Mouse (Mus musculus) adrenal gland, postnatal 10 days (tissue): ENCODE data around the gene Zfp423. TPM values are rescaled to one million over a fixed set of nuclear protein-coding genes. Genes with fewer than 3 reads are reported as not detected.
A peak's percentile ranks its signal among the peaks of the same experiment; 100 is the strongest.

Experiments
- DNase-seq: peaks from one replicate; pipeline ENCODE4 v3.0.0; 2021; ENCODE audit warnings: mixed read lengths
- long read RNA-seq, 2 experiments: library from polyadenylated mRNA; stranded (forward); transcript quantifications; one replicate each; pipeline ENCODE4 v2.0.0; 2021
- total RNA-seq, 2 experiments: library from RNA; stranded (reverse); gene quantifications; 2 replicates each; pipeline ENCODE4 v1.2.3; 2021

The Zfp423 gene
- 10 to 100 TPM; 19.6 to 35.2 TPM for total RNA-seq
- long read RNA-seq, experiment 1, partial matches to known transcripts: 8 of 17 reads
- long read RNA-seq, experiment 1, other reads (novel, unspliced or antisense): 9 of 17 reads
- long read RNA-seq, experiment 2, full-length matches to known transcripts: 1 of 13 reads
- long read RNA-seq, experiment 2, partial matches to known transcripts: 9 of 13 reads
- long read RNA-seq, experiment 2, other reads (novel, unspliced or antisense): 3 of 13 reads

DNA sequence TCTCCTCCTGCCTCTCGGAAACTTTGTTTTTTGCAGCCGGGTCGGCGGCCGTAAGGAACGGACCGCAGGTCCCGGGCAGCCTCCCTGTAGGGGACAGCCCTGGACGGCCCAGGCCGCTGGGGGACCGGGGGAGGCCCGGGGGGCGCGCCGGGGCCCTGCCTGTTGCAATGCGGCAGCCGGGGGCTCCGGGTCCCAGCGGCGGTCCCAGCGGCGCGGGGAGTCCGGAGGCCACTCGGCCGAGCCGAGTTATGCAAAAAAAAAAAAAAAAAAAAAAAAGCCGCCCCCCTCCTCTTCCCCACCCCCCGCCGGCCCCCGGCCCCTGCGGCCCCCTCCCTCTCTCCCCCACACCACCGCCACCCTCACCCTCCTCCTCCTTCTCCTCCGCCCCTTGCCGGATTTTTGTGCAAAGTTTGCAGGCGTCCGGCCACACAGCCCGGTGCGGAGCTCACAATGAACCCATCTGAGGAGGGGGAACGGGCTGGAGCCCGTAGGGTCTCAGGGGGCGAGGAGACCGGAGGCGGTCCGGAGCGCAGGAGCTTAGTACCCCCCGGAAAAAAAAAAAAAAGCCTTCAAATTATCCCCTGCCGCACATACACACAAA lies at the start of gene Zfp423:
Gene Zfp423 (minus strand): TSS at position 276 of the 601 bp plus-strand sequence.
- peak; percentile 59 for DNase-seq

- DNase-seq: no peak
These were observed 47.4 kb upstream of the Zfp423 start for GRCm38 (mm10) chr8:88006811-88007210.

GRCm38 (mm10) chr8:87984778-87985177 lies 25.4 kb upstream of the Zfp423 start:
- DNase-seq: no peak

GRCm38 (mm10) chr8:87984032-87984431 lies 24.6 kb upstream of the Zfp423 start:
- no peak for DNase-seq

- no peak for DNase-seq
These were observed 23.5 kb upstream of the Zfp423 start for GRCm38 (mm10) chr8:87982936-87983335.

GRCm38 (mm10) chr8:87975466-87975809 lies 16.0 kb upstream of the Zfp423 start:
- DNase-seq: no peak

GRCm38 (mm10) chr8:87974759-87975465 lies 15.5 kb upstream of the Zfp423 start:
- DNase-seq: peak; percentile 74

GRCm38 (mm10) chr8:87974122-87974758 lies 14.8 kb upstream of the Zfp423 start:
- peak; percentile 41 for DNase-seq

DNA sequence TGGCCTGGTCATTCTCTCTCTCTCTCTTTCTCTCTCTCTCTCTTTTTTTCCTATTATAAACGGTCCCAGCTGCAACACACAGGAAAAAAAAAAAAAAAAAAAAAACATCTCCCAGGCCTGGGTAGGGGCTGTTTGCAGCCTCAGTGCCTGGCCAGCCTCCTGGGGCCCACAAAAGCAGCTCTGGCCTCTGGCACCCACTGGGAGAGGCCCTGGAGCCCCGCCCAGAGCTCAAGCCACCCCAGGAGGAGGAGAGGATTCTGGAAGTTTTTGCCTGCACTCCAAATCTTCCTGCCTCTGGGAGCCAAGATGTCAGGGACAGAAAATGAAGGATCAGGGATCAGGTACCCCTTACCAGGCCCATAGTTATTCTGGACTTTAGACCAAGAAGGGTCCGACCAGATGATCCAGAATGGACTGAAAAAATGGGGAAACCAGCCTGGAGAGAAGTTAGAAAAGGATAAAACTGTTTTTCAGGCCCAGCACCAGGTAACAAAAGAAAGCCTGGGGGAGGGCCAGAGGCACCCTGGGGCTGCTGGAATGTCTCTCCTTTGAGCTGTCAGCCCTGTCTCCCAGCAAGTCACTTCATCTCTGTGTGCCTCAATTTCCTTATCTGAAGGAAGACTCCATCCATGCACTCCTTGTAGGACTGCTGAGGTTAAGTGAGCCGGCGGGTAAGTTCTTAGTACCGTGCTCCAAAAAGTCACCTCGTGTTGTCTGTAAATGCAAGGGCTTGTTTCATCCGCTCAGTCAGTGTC lies 8.6 kb upstream of the Zfp423 start:
- peak; percentile 51 for DNase-seq

DNA sequence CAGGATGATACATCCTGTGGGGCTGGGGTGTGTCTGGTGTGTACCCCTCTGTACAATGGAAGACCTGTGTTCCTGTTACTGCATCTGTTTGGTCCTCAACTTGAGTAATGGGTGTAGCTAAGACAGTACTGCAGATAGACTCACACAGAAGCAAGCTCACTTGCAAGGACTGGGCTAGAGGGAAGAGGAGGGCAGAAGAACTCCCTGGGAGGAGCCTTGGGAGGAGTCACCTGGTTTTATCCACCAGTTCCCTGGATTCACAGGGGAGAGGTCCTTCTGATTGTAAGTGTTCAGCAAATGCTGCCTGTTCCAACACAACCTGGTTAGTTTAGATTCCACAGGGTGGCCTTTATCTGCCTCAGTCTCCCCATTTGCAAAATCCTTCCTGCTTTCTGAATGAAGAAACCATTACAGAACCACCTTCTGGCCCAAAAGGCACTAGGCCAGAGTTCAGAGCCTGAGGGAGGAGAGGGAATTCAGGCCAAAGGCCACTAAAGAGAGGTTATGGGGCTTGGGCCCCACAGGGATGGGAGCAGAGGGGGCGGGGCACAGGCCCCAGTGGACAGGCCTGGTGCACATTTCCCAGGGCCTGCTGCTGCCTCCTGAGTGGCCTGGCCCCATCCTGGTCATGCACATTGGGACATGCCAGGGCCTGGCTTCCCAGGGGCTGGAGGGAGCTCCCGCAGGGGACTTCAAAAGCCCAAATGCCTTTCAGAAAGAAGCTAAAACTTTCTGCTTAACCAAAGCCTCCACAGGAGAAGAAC lies 7.8 kb upstream of the Zfp423 start:
- DNase-seq: peak; percentile 75

DNA sequence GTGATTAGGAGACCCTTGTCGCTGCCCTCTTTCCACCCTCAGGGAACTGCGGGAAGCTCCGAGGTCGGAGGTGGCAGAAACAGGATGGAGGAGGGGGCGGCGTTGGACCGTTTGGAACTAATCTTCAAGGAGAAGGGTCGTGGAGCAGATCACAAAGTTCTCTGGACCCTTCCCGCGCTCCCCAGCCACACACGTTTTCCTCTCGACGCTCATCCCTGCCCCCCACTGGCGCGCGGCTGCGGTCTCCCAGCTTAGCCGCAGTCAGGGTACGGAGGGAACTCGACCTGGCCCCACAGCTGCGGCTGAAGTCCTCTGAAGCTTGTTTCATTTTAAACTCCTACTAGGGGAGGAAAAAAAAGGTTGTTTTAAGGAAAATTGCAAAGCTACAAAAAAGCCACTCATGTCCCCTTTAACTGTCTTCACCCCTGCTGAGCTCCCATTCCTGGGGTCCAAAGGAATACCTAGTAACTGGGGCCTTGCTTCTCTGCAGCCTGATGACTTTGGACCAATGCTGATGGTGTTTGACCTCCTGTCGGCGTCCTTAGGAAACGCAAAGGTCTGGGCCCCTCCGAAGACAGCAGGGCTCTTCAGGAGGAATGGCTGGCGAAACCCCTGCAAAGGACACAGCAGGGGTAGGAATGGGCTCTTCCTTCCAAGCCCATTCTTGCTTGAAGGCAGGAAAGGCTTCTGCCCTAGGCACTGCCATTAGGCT lies 3.3 kb upstream of the Zfp423 start:
- DNase-seq: no peak

GRCm38 (mm10) chr8:87961680-87962513 lies 2.5 kb upstream of the Zfp423 start:
- DNase-seq: peak; percentile 87

DNA sequence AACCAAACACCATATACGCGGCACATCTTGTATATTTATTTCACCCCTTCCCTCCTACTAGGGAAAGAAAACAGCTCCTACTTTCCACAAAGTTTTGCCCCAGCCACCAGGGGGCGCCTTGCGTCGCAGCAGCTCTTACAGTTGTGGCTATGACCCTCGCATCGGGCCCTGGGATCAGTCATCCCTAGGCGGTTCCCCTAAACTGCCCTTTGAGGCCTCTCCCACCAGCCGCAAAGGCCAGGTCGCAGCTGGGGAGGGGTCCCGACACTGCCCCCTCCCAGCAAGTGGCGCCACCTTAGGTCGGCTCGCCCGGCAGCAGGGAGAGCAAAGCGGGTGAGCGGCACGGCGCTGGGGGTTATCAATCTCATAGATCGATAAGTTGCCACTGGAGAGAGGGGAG lies 1.7 kb upstream of the Zfp423 start:
- DNase-seq: peak; percentile 81

DNA sequence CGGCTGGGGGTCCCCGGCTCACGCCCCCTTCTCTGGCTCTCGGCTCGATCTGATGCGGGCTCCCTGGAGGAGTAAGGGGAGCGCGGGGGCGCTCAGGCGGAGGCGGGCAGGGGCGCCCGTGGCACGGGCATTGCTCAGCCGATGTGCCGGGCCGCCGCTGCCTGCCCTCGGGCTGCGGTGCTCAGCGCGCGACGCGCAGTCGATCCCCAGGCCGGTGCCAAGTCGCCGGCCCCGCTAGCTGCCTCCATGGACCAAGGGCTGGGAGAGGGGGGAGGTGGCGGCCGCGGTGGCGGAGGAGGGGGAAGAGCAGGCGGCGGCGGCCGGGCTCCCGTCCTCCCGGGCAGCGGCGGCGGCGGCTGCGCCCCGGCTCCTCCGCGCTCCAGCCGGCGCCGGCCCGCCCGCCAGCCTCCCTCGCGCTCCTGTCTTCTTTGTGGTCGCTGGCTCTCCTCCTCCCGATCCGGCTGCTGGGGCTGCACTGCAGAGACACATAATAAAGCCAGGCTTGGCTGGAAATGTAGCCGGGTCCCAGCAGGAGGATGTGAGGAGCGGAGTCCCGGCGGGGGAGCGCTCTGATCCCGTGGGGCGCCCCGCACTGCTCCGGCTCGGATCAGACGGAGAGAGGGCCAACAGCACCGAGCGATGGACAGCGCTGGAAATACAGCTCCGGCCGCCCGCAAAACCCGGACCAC lies 810 bp upstream of the Zfp423 start:
- DNase-seq: peak; percentile 91

GRCm38 (mm10) chr8:87958451-87959319 lies 710 bp downstream of the Zfp423 start:
- peak; percentile 89 for DNase-seq

DNA sequence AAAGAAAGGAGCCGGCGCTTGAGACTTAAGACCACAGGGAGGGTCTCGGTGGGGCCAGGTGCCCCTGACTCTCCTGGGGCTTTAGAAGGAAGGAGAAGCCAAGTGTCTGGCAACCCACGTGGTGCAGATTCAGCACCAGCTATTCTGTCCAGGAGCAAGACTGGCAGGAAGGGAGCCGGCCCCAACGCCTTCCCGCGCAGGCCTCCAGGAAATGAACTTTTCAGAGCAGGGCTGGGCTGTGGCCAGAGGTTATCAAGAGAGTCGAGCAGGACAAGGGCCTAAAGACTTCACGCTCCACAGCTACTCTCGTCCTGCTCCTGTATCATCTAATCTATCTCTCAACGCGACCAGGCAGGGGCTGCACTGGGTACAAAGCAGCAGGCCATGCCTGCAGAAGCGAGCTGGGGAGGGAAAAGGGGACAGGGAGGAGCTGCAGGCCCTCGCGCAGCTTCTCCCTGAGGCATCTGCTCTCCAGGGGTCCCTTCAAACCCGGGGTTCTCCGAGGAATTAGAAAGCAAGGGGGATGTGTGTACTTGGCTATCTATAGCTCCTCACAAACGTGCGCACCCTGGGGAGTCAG lies 1.4 kb downstream of the Zfp423 start:
- DNase-seq: peak; percentile 74

GRCm38 (mm10) chr8:87956001-87956400 lies 3.4 kb downstream of the Zfp423 start:
- DNase-seq: no peak

DNA sequence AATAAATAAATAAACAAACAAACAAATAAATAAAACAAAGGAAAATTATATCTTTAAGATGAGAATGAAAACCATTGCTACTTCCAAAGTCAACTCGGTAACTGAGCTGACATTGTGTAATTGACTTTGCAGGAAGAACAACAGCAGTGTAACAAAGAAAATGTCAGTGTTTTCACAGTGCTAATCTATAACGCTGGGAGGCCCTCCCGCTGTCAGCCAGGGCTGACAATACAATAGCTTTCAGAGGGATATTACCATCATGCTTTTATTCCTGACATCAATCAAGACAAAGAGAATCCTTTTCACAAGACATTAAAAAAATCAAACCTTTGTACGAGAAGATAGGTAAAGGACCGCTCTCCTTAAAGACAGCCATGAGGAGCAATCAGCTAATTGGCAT lies 5.9 kb downstream of the Zfp423 start:
- no peak for DNase-seq
